Mouse (Mus musculus) embryonic stem cell, embryonic (primary cell): ENCODE data around the gene Smg1.

Source experiments
- CTCF ChIA-PET, 4 experiments: fragments of 300-600 bp in 2 of 4; fragments of 350-600 bp in 2 of 4; sonication (Branson Sonifier 250); formaldehyde crosslinking; loops; one replicate each; lab custom pipeline; 2022; ENCODE audit warnings: inconsistent platforms in 2 of 4; lab: Charles Lee
- POLR2A ChIA-PET, 4 experiments: fragments of 300-600 bp in 2 of 4; fragments of 350-600 bp in 2 of 4; sonication (Branson Sonifier 250); formaldehyde crosslinking; loops; one replicate each; lab custom pipeline; 2022; ENCODE audit warnings: antibody characterized with exemption in 4 of 4, inconsistent platforms in 1 of 4; lab: Charles Lee

Gene Smg1

GRCm38 (mm10) chr7:118243453-118244385 is at the start of gene Smg1:
TSS of gene Smg1 (minus strand) at chr7:118243670.
- POLR2A ChIA-PET, result interaction anchor here (0.6 to 17.1 kb wide), 59 partner anchors 9 to 701 kb away, joined by 3 to 309 read pairs (median 4); partner anchors contain the start of genes Arl6ip1 (in 3 of the 4), Rps15a (in 3 of the 4) and Ccp110 (in 1 of the 4)
- CTCF ChIA-PET, result interaction anchor here in 3 of 4 experiments (0.6 to 1.0 kb wide), 5 partner anchors 8 to 1145 kb away, joined by 3 to 12 read pairs (median 5); partner anchors contain the start of gene Gpr139 (in 1 of the 3)

GRCm38 (mm10) chr7:118283186-118283585 is 39.7 kb upstream of the Smg1 start:
- ChIA-PET CTCF (interaction anchor here in 1 of 4 experiments (0.8 kb wide), 1 partner anchor 13 kb away, joined by 3 read pairs; no protein-coding TSS in a partner anchor), POLR2A (interaction anchor here in 3 of 4 experiments (0.6 to 1.1 kb wide), 3 partner anchors 13 to 154 kb away, joined by 3 to 4 read pairs (median 4); partner anchors contain the start of gene Arl6ip1 (in 1 of the 3))

GRCm38 (mm10) chr7:118282543-118282942 is 39.1 kb upstream of the Smg1 start:
- ChIA-PET POLR2A (interaction anchor here in 1 of 4 experiments (0.7 to 1.0 kb wide), 3 partner anchors 13 to 169 kb away, joined by 3 read pairs; no protein-coding TSS in a partner anchor), CTCF (no interaction called here)

- ChIA-PET POLR2A (interaction anchor here in 3 of 4 experiments (0.6 to 3.1 kb wide), 24 partner anchors 14 to 842 kb away, joined by 3 to 15 read pairs (median 4); partner anchors contain the start of genes Arl6ip1 (in 1 of the 3) and Smg1 (in 1 of the 3)), CTCF (interaction anchor here in 3 of 4 experiments (0.5 to 1.2 kb wide), 8 partner anchors 18 to 1835 kb away, joined by 3 to 12 read pairs (median 4); no protein-coding TSS in a partner anchor)
Observed at GRCm38 (mm10) chr7:118279521-118279920, 36.1 kb upstream of the Smg1 start.

- CTCF ChIA-PET, result interaction anchor here in 2 of 4 experiments (0.7 to 1.4 kb wide), 3 partner anchors 18 to 20 kb away, joined by 3 to 4 read pairs (median 4); no protein-coding TSS in a partner anchor
- POLR2A ChIA-PET, result interaction anchor here in 3 of 4 experiments (0.7 to 2.8 kb wide), 23 partner anchors 13 to 256 kb away, joined by 3 to 12 read pairs (median 4); partner anchors contain the start of genes Arl6ip1 (in 3 of the 3), Smg1 (in 2 of the 3) and Coq7 (in 1 of the 3)
Observed at GRCm38 (mm10) chr7:118277335-118277910, 34.0 kb upstream of the Smg1 start.

- POLR2A ChIA-PET, result interaction anchor here in 3 of 4 experiments (0.6 to 2.8 kb wide), 20 partner anchors 12 to 163 kb away, joined by 3 to 12 read pairs (median 5); partner anchors contain the start of genes Arl6ip1 (in 2 of the 3) and Smg1 (in 2 of the 3)
- CTCF ChIA-PET, result interaction anchor here in 1 of 4 experiments (1.4 kb wide), 1 partner anchor 20 kb away, joined by 4 read pairs; no protein-coding TSS in a partner anchor
Observed at GRCm38 (mm10) chr7:118276684-118277334, 33.3 kb upstream of the Smg1 start.

GRCm38 (mm10) chr7:118275265-118275664 is 31.8 kb upstream of the Smg1 start:
- POLR2A ChIA-PET, result interaction anchor here in 2 of 4 experiments (1.0 to 2.8 kb wide), 6 partner anchors 11 to 146 kb away, joined by 3 to 12 read pairs (median 9); partner anchors contain the start of genes Arl6ip1 (in 1 of the 2) and Smg1 (in 1 of the 2)
- CTCF ChIA-PET, result no interaction called here

- CTCF ChIA-PET, result interaction anchor here in 1 of 4 experiments (0.6 kb wide), 1 partner anchor 113 kb away, joined by 3 read pairs; no protein-coding TSS in a partner anchor
- POLR2A ChIA-PET, result interaction anchor here in 2 of 4 experiments (1.0 to 2.3 kb wide), 6 partner anchors 10 to 145 kb away, joined by 3 to 12 read pairs (median 8); partner anchors contain the start of genes Arl6ip1 (in 1 of the 2) and Smg1 (in 1 of the 2)
Observed at GRCm38 (mm10) chr7:118274851-118275250, 31.4 kb upstream of the Smg1 start.

- POLR2A ChIA-PET, result interaction anchor here in 2 of 4 experiments (0.5 to 2.3 kb wide), 14 partner anchors 10 to 163 kb away, joined by 3 to 12 read pairs (median 4); partner anchors contain the start of genes Arl6ip1 (in 2 of the 2), Rps15a (in 1 of the 2) and Smg1 (in 1 of the 2)
- CTCF ChIA-PET, result interaction anchor here in 1 of 4 experiments (0.6 kb wide), 1 partner anchor 113 kb away, joined by 3 read pairs; no protein-coding TSS in a partner anchor
Observed at GRCm38 (mm10) chr7:118274169-118274568, 30.7 kb upstream of the Smg1 start.

- POLR2A ChIA-PET, result no interaction called here
- CTCF ChIA-PET, result no interaction called here
Observed at GRCm38 (mm10) chr7:118266099-118266498, 22.6 kb upstream of the Smg1 start.

- POLR2A ChIA-PET, result interaction anchor here in 3 of 4 experiments (0.5 to 2.0 kb wide), 22 partner anchors 10 to 1679 kb away, joined by 3 to 13 read pairs (median 4); partner anchors contain the start of genes Smg1 (in 2 of the 3) and Arl6ip1 (in 1 of the 3)
- CTCF ChIA-PET, result interaction anchor here in 2 of 4 experiments (0.6 to 0.7 kb wide), 2 partner anchors 12 to 27 kb away, joined by 3 to 8 read pairs; no protein-coding TSS in a partner anchor
Observed at GRCm38 (mm10) chr7:118263606-118264005, 20.1 kb upstream of the Smg1 start.

GRCm38 (mm10) chr7:118262409-118262808 is 18.9 kb upstream of the Smg1 start:
- ChIA-PET POLR2A (interaction anchor here in 2 of 4 experiments (0.7 to 2.1 kb wide), 13 partner anchors 8 to 149 kb away, joined by 3 to 9 read pairs (median 5); partner anchors contain the start of genes Arl6ip1 (in 1 of the 2) and Smg1 (in 1 of the 2)), CTCF (interaction anchor here in 1 of 4 experiments (0.6 to 0.7 kb wide), 2 partner anchors 23 to 206 kb away, joined by 4 read pairs; no protein-coding TSS in a partner anchor)

- ChIA-PET CTCF (no interaction called here), POLR2A (no interaction called here)
Observed at GRCm38 (mm10) chr7:118259676-118260305, 16.3 kb upstream of the Smg1 start.

GRCm38 (mm10) chr7:118258451-118258850 is 15.0 kb upstream of the Smg1 start:
- CTCF ChIA-PET, result interaction anchor here in 2 of 4 experiments (0.7 kb wide), 2 partner anchors 17 to 173 kb away, joined by 3 to 6 read pairs; no protein-coding TSS in a partner anchor
- POLR2A ChIA-PET, result interaction anchor here in 3 of 4 experiments (0.6 to 2.4 kb wide), 12 partner anchors 11 to 147 kb away, joined by 3 to 9 read pairs (median 4); partner anchors contain the start of genes Smg1 (in 3 of the 3) and Arl6ip1 (in 1 of the 3)

- POLR2A ChIA-PET, result interaction anchor here in 2 of 4 experiments (0.9 to 2.4 kb wide), 6 partner anchors 12 to 143 kb away, joined by 3 to 9 read pairs (median 4); partner anchors contain the start of genes Smg1 (in 2 of the 2) and Arl6ip1 (in 1 of the 2)
- CTCF ChIA-PET, result interaction anchor here in 2 of 4 experiments (0.6 to 0.9 kb wide), 2 partner anchors 40 to 41 kb away, joined by 3 to 5 read pairs; no protein-coding TSS in a partner anchor
Observed at GRCm38 (mm10) chr7:118256740-118257139, 13.3 kb upstream of the Smg1 start.
